Mouse (Mus musculus): ENCODE results near the gene Tnni3k.
A peak's percentile ranks its signal among the peaks of the same experiment; 100 is the strongest.

The Tnni3k gene

GRCm38 (mm10) chr3:154949551-154949950 is 105.7 kb downstream of the Tnni3k start:
- no peak for DNase-seq (ENCODE audit: low read depth, low spot score)

- peak; percentile 40 for DNase-seq (ENCODE audit: low read depth, low spot score)
Measured at GRCm38 (mm10) chr3:154945688-154946161, 109.5 kb downstream of the Tnni3k start.

DNA sequence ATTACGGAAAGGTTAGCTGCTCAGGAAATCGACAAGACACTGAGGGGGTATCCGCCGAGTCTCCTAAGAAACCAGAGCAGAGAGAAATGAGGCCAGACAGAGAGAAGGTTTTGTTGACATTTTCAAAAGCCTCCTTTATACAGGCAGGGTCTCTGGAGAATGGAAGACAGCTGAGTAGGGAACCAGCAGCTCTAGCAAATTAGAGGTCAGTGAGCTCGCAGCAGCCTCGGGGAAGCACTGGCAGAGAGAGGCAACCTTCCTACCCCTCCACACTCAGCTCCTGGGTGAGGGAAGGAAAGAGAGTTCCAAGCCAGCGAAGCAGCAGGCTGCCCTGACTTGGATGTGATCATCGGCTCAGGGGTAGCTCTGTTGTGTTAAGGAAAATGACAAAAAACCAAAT is 127.5 kb downstream of the Tnni3k start:
- no peak for DNase-seq (ENCODE audit: low read depth, low spot score)

DNA sequence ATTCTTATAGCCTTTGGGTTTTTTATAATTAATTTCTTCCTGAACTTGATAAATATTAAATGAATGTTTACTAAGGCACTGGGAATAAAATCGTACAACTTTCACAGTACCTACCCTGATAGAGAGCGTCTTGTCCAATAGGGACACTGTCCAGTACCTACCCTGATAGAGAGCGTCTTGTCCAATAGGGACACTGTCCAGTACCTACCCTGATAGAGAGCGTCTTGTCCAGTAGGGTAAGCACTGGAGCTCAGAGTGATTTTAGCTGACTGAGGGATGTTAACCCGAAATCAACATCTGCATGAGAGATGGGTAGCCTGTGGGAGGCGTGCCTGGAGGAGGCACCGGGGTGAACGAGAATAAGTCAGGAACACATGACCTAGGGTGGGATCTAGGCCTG is 130.3 kb downstream of the Tnni3k start:
- no peak for DNase-seq (ENCODE audit: low read depth, low spot score)

DNA sequence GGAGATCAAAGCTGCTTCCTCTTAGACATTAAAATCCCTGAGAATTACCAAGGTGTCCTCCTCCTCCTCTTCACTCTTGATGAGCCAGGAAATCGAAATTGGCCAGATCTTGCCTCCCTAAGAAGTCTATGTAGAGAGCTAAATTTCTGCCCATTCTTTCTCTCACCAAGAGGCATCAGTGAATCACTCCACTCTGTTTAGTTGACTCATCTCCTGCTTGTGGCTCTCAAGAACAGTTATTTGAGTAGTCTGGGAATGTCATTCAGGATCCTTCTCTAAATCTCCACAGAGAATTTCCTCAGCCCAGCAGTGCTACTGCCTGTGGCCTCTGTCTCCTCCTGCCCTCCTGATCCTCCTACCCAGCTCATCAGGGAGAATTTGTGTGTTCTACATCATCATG is 139.6 kb downstream of the Tnni3k start:
- peak; percentile 49 for DNase-seq (ENCODE audit: low read depth, low spot score)

DNA sequence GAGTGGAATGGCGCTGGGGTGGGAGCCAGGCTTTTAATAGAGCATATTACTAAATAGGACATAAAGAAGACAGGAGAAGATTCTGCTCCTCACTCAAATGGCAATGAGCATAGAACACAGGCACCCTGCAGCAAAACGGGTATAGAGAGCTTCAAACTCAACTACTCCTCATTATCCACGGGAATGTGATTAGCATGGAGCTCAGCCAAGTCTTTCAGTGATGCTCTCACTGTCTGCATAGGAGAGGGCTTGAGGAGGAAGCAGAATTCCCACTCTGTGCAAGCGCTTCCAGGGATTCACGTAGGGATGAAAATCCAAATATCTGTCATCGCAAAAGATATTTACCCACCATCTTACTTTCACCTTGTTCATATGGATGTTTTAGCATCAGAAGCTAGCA is 141.6 kb downstream of the Tnni3k start:
- DNase-seq (ENCODE audit: low read depth, low spot score): no peak

GRCm38 (mm10) chr3:154896737-154897136 is 158.5 kb downstream of the Tnni3k start:
- DNase-seq (ENCODE audit: low read depth, low spot score): no peak

- no peak for DNase-seq (ENCODE audit: low read depth, low spot score)
Measured at GRCm38 (mm10) chr3:154893225-154893624, 162.0 kb downstream of the Tnni3k start.

DNA sequence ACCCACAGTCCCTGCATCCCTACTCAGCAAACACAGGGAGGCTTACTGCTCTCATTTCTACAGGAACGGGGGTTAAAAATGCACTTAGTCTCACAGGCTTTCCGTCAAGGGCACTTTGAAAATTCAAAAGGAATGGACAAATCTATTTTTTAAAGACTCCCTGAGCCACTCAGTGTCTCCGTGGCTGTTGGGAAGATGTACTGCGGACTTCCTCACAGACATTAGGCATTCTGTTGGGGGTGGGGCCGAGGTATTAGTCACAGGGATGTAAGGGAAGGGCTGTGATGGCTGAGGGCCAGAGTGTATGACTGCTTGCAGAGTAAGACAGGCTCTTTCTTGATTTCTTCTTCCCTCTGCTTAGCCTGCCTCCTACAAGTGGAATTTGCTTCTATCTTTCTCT is 169.8 kb downstream of the Tnni3k start:
- DNase-seq (ENCODE audit: low read depth, low spot score): peak; percentile 24

DNA sequence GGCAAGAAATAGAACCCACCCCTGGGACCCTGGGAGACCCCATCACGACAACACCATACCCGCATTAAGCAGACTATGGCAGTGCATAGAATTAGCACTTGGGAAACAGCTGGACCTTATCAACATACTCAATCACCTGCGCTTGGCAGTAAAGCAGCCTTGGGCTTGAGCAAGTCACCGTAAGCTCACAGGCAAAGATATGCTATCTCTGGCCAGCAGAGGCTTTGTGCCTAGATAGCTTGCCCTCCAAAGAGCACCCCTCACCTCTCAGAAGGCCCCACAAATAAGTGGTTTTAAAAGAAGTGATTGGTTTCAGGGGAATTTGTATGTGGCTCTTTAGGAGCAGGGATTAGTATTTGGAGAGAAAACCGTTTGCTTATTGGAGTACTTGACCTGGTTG is 170.2 kb downstream of the Tnni3k start:
- DNase-seq (ENCODE audit: low read depth, low spot score): no peak

- no peak for DNase-seq (ENCODE audit: low read depth, low spot score)
Measured at GRCm38 (mm10) chr3:154881428-154881986, 173.7 kb downstream of the Tnni3k start.

- DNase-seq (ENCODE audit: low read depth, low spot score): no peak
Measured at GRCm38 (mm10) chr3:154880536-154880939, 174.7 kb downstream of the Tnni3k start.

DNA sequence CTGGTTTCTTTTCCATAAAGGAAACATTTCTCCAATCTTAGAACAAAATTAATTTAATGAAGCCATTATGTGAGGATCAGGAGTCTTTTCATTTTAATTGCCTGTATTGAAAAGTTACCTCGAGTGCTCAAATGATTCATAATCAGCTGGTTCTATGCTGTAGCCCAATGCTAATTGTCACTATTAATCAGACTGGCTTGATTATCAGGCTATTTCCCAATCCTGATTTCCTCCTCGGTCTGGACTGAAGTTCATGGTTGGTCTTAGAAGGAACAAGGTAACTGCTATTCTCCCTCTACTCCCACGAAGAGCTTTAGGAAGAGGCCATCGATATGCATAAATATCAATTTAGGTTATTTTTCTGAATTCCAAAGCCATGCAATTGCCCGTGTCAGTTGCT is 175.1 kb downstream of the Tnni3k start:
- no peak for DNase-seq (ENCODE audit: low read depth, low spot score)

DNA sequence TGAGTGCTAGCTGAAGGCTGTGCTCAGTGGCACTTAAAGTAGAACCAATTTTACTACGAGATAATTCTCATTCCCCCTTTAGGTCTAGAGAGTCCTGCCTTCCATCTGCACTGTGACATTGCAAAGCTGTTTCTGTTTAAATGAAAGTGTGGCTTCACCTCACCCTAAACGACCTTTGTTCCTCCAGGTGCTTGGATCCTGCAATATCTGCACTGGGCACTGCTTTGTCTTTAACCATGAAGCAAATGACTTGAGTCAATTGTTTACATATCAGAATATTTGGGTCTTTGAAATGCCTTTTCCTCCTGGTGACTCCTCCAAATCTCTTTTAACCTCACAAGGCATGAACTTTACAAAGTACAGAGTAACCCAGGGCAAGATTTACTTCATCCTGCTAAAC is 175.7 kb downstream of the Tnni3k start:
- no peak for DNase-seq (ENCODE audit: low read depth, low spot score)

GRCm38 (mm10) chr3:154879080-154879479 is 176.1 kb downstream of the Tnni3k start:
- no peak for DNase-seq (ENCODE audit: low read depth, low spot score)

DNA sequence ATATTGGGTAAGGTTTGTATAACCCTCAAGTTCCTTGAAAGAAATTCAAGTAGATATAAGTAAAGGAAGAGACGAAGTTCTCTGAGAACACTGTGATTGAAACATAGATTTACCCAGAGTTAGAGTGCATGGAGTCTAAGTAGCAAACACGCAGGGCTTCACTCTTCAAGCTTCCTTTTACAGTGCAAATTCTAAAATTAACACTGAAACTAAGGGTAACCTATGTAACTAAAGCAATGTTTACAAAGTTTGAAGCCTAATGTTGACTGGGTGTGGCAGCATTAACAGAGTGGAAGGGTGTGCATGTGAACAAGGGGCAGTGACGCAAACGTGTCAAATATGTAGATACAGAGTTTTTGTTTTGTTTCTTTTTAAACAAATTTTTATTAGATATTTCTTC is 186.4 kb downstream of the Tnni3k start:
- no peak for DNase-seq (ENCODE audit: low read depth, low spot score)

GRCm38 (mm10) chr3:154861921-154862320 is 193.3 kb downstream of the Tnni3k start:
- no peak for DNase-seq (ENCODE audit: low read depth, low spot score)

GRCm38 (mm10) chr3:154859721-154860120 is 195.5 kb downstream of the Tnni3k start:
- DNase-seq (ENCODE audit: low read depth, low spot score): no peak

DNA sequence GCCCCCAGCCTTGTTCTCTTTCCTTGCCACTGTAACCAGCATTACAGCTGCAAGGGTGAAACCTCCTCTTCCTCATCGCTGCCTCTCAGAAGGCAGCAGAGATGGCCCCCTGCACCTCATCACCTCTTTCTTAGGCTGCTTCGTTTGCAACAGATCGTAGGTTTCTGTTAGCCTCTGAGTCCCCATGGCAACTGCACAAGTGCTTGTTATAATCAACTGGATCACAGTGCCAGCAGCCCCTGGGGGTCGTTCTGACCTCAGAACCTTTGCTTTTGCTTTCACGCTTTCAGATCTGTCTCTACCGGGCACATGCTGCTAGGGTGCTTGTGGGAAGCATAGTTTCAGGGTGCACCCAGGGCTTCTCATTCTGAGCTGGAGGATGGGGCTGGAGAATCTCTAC is 201.9 kb downstream of the Tnni3k start:
- no peak for DNase-seq (ENCODE audit: low read depth, low spot score)

DNA sequence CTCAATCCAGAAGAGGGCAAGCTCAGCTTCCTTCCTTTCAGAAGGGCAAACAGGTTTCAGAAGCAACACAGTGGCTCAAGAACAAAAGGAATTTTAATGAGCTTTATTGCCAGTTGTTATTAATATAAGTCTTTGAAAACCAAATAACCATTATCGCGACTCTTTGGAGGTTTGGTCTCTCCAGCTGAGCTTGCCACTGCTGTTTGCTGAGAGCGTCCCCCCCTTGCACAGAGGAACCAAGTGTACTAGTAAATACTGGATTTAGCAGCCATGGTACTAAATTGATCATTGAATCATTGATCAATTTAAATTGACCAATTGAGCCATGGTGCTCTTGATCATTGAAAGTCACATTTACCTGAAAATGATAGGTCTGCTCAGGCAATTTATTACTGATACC is 202.9 kb downstream of the Tnni3k start:
- DNase-seq (ENCODE audit: low read depth, low spot score): no peak

DNA sequence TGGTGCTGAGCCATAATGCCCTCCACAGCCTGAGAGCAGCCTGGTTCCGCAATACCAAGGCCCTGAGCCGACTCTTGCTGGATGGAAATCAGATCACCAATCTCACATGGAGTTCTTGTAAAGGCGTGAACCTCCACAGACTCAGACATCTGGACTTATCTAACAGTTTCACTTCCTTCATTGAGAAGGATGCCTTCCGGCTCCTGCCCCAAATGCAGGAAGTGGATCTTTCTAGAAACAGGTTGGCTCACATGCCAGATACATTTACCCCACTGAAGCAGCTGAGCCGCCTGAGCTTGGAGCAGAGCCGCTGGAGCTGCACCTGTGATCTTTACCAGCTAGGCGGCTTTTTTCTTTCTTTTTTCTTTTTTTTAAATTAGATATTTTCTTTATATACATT is 213.0 kb downstream of the Tnni3k start:
- no peak for DNase-seq (ENCODE audit: low read depth, low spot score)

GRCm38 (mm10) chr3:154841076-154841475 is 214.1 kb downstream of the Tnni3k start:
- DNase-seq (ENCODE audit: low read depth, low spot score): no peak

- no peak for DNase-seq (ENCODE audit: low read depth, low spot score)
Measured at GRCm38 (mm10) chr3:154837861-154838260, 217.3 kb downstream of the Tnni3k start.

DNA sequence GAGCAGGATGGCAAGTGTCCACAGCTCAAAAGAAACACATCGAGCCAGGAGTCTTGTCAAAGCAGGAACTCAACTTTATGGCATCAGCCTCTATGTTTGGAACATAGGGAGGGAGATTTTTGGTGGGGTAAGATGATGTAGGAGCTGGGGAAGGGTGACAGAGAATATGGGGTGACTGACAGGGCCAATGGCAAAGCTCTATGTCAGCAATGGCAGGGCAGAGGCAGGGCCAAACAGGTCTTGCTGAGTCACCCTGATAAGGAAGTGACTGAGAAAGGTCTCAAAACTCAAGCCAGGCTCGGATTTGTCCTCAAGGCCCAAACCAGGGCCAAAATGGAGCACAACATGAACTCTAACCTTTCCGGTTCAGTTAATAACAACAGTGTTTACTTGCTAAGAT is 219.1 kb downstream of the Tnni3k start:
- no peak for DNase-seq (ENCODE audit: low read depth, low spot score)
